Mouse (Mus musculus): ENCODE measurements around the gene Cebpa. TPM values are rescaled to one million over a fixed set of nuclear protein-coding genes. Genes with fewer than 3 reads are reported as not detected.
A peak's percentile ranks its signal among the peaks of the same experiment; 100 is the strongest.

Gene Cebpa
- 10 to 100 TPM; 15.4 to 17.3 TPM for total RNA-seq (2021)

DNA sequence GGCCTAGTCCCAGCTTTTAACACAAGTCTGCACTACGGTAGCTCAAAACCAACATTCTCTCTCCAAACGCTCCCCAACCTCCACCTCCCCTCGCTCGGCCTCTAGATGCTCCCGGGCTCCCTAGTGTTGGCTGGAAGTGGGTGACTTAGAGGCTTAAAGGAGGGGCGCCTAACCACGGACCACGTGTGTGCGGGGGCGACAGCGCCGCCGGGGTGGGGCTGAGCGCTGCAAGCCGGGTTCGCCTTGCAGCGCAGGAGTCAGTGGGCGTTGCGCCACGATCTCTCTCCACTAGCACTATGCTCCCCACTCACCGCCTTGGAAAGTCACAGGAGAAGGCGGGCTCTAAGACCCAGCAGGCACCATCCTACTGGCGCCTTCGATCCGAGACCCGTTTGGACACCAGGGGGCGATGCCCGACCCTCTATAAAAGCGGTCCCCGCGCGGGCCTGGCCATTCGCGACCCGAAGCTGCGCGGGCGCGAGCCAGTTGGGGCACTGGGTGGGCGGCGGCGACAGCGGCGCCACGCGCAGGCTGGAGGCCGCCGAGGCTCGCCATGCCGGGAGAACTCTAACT, at the start of gene Cebpa:
Cebpa (plus strand) TSS at position 453 of the 573 bp plus-strand sequence.
- peak; percentile 93 for DNase-seq

DNA sequence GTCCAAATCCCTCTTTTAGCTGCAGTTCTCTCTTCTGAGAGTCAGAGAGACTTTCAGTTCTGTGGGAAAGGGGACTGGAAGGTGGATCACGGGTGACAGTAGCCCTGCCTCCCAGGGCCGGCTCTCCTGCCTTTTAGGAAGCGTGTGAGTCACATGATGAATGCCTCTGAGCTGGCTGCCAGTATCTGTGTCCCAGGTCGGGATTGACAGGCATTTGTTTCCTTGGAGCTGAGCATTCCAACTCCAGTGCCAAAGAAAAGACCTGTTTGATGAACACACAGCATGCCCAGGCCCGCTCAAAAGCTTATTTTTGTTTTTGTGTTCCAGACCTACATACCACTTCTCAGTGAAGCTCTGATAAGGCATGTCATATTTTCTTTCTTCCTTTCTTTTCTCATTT, 42.4 kb upstream of the Cebpa start:
- DNase-seq = no peak

GRCm38 (mm10) chr7:35080843-35081338, 38.2 kb upstream of the Cebpa start:
- no peak for DNase-seq

DNA sequence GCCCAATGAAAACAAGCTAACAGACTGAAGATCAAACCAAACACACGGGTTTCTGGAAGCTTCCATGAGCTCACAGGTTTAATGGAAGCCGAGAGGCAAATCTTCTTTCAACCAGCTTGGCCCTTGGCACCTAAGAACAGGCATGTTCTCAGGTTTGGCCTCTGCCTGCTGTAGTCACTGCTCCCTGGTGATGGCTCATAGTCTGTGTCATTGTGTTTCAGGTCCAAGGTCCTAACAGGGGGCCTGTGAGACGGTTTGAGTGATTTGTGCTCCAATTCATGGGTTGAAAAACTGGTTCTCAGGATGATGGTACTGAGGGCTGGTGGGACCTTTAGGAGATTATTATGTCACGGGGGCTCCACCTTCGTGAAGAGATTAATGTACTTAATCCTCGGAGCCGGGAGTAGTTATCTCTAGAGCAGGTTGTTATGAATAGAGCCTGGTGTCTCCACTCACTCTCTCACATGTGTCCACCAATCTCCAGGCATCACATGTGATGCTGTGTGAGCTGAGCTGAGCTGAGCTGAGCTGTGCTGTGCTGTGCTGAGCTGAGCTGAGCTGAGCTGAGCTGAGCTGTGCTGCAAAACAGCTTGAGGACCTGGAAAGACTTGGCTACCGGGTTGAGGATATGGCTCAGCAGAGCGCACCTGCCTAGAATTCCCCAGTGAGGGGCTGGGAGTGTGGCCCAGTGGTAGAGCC, 37.5 kb upstream of the Cebpa start:
- DNase-seq = no peak

GRCm38 (mm10) chr7:35084565-35085360, 34.3 kb upstream of the Cebpa start:
- DNase-seq = no peak

- DNase-seq = peak; percentile 32 to 45
Observed at GRCm38 (mm10) chr7:35086271-35086861, 32.7 kb upstream of the Cebpa start.

DNA sequence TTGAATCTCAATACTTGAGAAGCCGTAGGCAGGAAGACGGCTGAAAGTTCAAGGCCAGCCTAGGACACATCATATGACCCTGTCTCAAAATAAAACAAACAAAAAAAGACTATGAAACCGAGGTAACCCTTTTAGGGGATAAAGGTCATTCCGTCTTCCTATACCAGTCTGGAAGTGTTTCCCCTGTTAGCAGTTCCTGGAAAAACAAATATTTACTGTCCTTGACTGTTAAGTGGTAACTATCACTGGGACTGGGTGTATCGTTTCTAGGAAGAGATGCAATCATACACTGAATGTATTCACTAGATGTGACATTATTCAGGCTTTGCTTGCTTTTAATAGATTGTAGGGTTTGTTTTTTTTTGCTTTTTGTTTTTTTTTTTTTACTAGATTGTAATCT, 28.5 kb upstream of the Cebpa start:
- no peak for DNase-seq

DNA sequence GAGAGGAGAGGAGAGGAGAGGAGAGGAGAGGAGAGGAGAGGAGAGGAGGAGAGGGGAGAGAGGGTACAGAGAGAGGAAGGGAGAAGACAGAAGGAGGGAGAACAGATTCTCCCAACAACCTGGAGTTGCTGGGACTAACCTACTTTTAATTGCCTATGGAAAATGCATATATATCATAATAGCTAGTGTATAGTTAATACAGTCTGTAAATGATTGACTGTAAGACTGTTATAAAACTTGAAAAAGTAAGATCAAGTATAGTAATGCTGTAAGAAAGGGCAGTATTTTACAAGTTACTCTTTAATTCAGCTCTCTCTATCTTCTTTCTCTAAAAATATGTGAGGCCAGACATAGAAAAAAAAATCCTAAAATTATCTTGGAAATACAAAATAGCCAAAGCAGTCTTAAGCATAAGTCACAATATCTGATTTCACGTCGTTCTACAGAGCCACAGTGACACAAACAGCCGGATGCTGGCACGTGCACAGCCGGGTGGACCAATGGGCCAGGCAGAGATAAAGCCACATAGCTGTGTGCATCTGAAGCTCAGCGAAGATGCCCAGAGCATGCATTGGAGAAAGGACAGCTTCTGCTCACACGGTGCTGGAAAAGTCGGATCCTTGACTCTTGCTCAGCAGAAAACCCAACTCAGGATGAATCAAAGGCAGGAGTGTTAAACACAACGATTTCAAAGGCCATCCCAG, 24.0 kb upstream of the Cebpa start:
- DNase-seq = no peak

GRCm38 (mm10) chr7:35098777-35099176, 20.3 kb upstream of the Cebpa start:
- no peak for DNase-seq

DNA sequence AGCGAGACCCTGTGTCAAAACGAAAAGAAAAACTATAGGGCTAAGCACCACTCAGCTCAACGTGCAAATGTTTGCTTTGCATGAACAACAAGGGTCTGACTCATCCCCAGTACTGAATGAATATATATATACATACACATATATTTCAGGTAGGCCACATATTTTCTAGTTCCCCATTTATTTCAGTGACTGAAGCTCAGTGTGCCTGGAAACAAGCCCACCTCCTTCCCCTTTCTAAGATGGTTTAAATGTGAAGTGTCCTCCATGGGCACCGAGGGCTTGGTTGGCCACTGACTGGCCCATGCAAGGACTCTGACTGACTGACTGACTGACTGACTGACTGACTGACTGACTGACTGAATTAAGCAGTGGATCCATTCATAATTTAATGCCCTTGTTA, 19.6 kb upstream of the Cebpa start:
- DNase-seq = no peak

- no peak for DNase-seq
Observed at GRCm38 (mm10) chr7:35106614-35107013, 12.5 kb upstream of the Cebpa start.

DNA sequence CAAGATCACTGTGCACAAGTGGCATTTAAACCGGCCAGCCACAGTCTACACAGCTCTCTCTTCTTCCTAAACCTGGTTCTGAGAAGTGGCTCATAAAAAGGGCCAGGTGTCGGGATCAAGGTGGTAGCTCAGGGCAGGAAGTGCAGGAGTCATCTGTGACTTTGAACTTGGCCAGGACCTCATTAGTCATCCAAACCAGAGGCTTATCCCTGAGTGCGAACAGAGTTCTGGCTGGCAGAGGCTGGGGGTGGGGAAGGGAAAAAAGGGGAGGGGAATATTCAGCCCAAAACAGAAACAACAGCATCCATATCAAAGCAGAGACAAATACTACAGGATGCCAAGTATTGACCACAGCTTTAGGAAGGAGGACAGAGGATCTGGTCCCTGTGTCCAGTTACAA, 11.5 kb upstream of the Cebpa start:
- DNase-seq = no peak

- no peak for DNase-seq
Observed at GRCm38 (mm10) chr7:35108046-35108445, 11.0 kb upstream of the Cebpa start.

DNA sequence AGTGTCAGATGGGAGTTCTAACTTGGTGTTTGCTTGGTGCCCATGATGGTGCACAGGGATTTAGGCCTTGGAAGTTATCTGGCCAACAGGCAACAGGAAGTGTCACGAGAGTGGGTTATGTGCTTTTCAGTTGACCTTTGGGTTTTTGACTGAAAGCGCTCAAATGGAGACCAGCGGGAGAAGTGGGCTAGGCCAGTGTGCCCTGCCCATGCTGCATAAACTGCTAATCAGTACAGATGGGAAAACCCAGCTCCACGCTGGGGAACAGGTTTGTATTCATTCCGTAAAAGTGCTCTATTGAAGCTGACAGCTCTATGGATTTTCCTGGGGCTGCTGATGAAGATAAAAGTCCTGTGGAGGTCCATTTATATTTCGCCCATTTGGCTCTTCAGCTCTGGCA, 10.4 kb upstream of the Cebpa start:
- DNase-seq = no peak

- no peak for DNase-seq
Observed at GRCm38 (mm10) chr7:35113136-35113535, 6.0 kb upstream of the Cebpa start.

- DNase-seq = no peak
Observed at GRCm38 (mm10) chr7:35113721-35114120, 5.4 kb upstream of the Cebpa start.

DNA sequence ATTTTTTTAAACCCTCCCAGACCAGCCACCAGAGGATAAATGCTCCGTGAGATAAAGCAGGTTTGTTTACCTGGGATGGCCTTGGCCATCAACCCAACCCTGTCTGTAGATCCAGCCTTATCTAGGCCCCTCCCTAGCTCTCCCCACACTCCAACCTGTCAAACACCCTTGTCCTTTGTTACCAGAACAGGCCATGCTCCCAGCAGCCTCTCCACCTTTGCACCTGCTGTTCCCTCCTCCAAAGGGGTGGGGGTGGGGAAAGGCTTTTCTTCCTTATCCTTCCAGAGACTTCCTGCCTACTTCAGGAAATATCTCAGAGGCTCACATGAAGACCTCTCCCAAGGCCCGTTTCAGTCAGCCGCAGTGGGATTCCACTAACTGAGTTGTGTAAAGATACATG, 2.6 kb upstream of the Cebpa start:
- DNase-seq = no peak

GRCm38 (mm10) chr7:35117052-35117451, 2.0 kb upstream of the Cebpa start:
- no peak for DNase-seq

GRCm38 (mm10) chr7:35117761-35118098, 1.4 kb upstream of the Cebpa start:
- DNase-seq = no peak

DNA sequence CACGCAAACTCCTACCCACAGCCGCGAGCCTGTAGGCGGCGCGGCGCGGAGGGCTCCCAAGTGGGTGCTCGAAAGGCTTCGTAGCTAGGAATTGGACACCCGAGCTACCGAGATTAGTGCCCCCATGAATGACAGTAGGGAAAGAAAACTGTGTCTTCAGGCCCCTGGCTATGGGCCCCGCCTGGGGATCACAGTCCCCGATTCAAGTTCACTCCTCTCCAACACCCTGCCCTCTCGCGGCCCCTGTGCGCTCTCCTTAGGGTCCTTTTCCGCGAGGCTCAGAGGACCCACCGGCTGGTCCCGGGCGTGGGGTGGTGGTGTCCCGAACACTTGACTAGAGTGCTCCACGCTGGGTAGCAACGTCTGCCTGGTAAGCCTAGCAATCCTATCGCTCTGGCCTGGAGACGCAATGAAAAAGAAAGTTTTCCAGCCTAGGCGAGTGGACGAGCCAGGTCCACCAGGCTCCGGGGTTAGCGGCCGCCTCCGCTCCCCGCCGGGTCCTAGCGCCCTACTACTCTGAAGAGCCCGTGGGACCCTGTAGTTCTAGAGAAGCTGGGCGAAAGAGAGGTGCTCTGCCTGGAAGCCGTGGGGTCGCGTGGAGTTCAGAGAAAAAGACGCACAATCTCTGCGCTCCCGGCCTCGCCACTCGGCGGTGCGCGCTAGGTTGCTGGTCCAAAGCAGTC, 853 bp upstream of the Cebpa start:
- DNase-seq = peak; percentile 67 to 73

DNA sequence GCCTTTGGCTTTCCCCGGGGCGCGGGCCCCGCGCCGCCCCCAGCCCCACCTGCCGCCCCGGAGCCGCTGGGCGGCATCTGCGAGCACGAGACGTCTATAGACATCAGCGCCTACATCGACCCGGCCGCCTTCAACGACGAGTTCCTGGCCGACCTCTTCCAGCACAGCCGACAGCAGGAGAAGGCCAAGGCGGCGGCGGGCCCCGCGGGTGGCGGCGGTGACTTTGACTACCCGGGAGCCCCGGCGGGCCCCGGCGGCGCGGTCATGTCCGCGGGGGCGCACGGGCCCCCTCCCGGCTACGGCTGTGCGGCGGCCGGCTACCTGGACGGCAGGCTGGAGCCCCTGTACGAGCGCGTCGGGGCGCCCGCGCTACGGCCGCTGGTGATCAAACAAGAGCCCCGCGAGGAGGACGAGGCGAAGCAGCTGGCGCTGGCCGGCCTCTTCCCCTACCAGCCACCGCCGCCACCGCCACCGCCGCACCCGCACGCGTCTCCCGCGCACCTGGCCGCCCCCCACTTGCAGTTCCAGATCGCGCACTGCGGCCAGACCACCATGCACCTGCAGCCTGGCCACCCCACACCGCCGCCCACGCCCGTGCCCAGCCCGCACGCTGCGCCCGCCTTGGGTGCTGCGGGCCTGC, 533 bp downstream of the Cebpa start:
- no peak for DNase-seq

Data from layer of hippocampus, postnatal 36 days (tissue).